Mouse (Mus musculus): ENCODE results near the gene Dock4. TPM values are rescaled to one million over a fixed set of nuclear protein-coding genes. Genes with fewer than 3 reads are reported as not detected.

Dock4 gene
- 7.3 and 10.1 TPM in 2 replicates for polyA plus RNA-seq (2016; fragmentation: Nextera tagmentation; extraction: Ambion mirVana)

DNA sequence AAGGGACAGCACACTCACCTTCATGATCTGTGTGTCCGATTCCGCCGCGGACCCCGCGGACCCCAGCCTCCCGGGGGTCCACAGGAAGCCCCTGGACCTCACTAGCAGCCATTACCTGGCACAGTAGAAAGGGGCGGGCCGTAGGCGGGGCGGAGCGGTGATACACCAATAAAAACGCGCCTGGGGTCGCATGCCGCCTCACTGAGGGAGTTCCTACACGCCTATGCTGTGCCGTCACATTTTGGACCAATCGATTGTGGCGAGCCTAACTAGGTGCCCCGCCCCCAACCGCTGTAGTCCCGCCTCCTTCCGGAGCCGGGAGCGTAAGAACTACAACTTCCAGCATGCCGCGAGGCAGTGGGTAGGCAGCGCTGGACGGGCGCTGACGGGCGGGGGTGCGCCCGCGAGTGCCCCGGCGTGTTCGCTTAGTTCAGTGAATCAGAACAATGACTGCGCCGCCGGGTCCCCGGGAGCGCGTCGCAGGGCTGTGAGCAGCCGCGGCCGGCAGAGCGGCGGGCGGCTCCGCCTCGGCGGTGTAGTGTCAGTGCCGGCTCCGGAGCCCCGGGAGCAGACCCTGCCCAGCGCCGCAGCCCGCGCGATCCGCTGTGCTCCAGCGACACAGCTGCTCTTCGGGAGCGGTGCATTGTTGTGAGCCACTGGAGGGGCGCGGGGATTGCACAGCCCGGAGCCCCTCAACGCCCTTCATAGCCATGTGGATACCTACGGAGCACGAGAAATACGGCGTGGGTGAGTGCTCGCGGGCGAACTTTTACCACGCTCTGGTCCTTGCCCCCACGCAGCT is at the start of gene Dock4, which contains the start of gene Zfp277:
Gene Dock4 (plus strand): TSS at position 305 of the 802 bp plus-strand sequence.
Gene Zfp277 (minus strand): TSS at position 255 of the 802 bp plus-strand sequence.
- no peaks in the 10 kb centered on the region for H3K27me3 ChIP-seq (replicated peaks)
- peak; percentile 98 for ATAC-seq (ENCODE audit: insufficient number of reproducible peaks, low FRiP score)
- WGBS: under 1% methylated on average over 80 of the region's 80 CpGs
- peak within 1 kb of the TSS; percentile 69 for H3K27ac ChIP-seq (ENCODE audit: poor library complexity, severe bottlenecking)
- no peaks in the 10 kb centered on the region for H3K36me3 ChIP-seq
- H3K4me3 ChIP-seq: peak within 1 kb of the TSS; percentile 73
- H3K9ac ChIP-seq: peak within 1 kb of the TSS; percentile 84
- peak within 1 kb of the TSS; percentile 96 for H3K4me2 ChIP-seq
- H3K4me1 ChIP-seq (replicated peaks): peaks cover 25% of the 10 kb centered on the region
- H3K9me3 ChIP-seq (replicated peaks): no peaks in the 10 kb centered on the region

DNA sequence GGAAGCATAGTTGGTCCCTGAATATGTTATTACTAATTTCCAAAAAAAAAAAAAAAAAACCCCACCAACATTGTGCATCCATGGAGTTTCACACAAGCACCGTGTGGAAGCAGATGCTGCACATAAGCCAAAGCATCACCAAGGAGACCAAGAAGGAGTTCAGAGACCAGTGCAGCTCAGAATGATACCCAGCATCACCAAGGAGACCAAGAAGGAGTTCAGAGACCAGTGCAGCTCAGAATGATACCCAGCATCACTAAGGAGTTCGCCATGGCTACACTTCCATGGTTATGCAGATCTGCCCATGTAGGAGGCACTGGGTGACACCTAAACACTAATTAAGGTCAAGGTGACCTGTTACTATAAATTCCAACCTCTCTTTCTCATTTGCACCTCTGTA is 46.8 kb upstream of the Dock4 start:
- ATAC-seq (ENCODE audit: insufficient number of reproducible peaks, low FRiP score): no peak
- Histone ChIP-seq H3K36me3 (peaks cover 6% of the 10 kb centered on the region), H3K4me3 (no peak overlapping the region), H3K9me3 (replicated peaks) (0 out of 2 replicates have a peak, but pooled peaks cover 2% of the 10 kb centered on the region), H3K27ac (ENCODE audit: poor library complexity, severe bottlenecking) (no peak overlapping the region), H3K4me1 (replicated peaks) (no peaks in the 10 kb centered on the region), H3K4me2 (no peak overlapping the region), H3K27me3 (replicated peaks) (no peaks in the 10 kb centered on the region), H3K9ac (no peak overlapping the region)
- WGBS: 82% methylated on average over 2 of the region's 2 CpGs

- 84% methylated on average over 2 of the region's 2 CpGs for WGBS
- Histone ChIP-seq H3K36me3 (peaks cover 6% of the 10 kb centered on the region), H3K4me3 (no peak overlapping the region), H3K27ac (ENCODE audit: poor library complexity, severe bottlenecking) (no peak overlapping the region), H3K27me3 (replicated peaks) (no peaks in the 10 kb centered on the region), H3K9me3 (replicated peaks) (0 out of 2 replicates have a peak, but pooled peaks cover 2% of the 10 kb centered on the region), H3K9ac (no peak overlapping the region), H3K4me1 (replicated peaks) (no peaks in the 10 kb centered on the region), H3K4me2 (no peak overlapping the region)
- no peak for ATAC-seq (ENCODE audit: insufficient number of reproducible peaks, low FRiP score)
Observed at GRCm38 (mm10) chr12:40399386-40399785, 46.4 kb upstream of the Dock4 start.

DNA sequence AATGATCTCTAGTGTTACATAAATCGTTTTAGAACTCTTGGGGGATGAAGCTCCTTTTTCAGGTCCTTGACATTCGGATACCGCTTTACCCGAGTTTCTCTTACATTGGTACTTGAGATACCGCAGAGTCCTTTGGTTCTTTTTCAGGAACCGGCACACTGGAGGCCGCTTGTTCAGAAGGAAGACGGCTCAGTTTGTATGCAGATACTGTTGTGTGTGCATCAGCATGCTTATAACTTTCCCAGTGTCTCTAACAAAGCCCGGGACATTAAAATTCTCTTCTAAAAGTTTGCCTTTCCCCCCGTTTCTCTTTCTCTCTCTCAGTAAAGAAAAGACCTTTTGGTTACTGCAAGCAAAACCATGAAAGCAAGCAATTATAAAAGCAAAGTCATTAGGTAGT is 45.9 kb upstream of the Dock4 start:
- H3K4me3 ChIP-seq: no peak overlapping the region

DNA sequence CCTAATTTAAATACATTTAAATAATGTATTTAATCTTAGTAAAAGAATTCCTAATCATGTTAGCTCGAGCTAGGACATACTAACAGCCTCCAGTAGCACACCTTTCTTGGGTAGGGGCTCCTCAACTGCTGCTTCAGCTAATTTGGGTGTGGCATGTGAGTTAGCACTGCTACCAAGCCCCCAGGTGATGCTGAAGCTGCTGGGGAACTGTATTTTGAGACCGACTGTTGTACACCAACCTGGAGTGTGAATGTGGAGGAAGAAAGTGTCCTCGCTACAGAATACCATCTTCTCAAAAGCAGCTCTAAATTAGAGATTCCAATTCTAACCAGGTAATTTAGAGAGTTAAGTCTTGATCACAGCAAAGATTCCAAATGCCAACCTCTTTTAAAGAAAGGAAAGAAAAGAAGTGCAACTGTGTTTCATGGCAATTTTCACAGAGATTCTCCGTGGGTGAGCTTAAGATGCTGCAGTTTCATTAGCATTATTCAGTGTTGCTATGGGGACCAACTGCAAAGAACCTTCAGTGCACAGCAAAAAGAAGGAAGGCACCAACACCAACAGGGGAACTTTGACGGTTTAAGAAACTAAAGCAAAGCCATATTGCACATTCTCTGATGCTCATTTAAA is 31.0 kb upstream of the Dock4 start:
- Histone ChIP-seq H3K4me2 (no peak overlapping the region), H3K9ac (no peak overlapping the region), H3K27me3 (replicated peaks) (no peaks in the 10 kb centered on the region), H3K9me3 (replicated peaks) (peaks cover under 1% of the 10 kb centered on the region; the same call in 1 of the 2 replicates), H3K4me1 (replicated peaks) (peaks cover 21% of the 10 kb centered on the region), H3K4me3 (no peak overlapping the region), H3K36me3 (peaks cover 5% of the 10 kb centered on the region), H3K27ac (ENCODE audit: poor library complexity, severe bottlenecking) (no peak overlapping the region)
- ATAC-seq (ENCODE audit: insufficient number of reproducible peaks, low FRiP score): no peak
- WGBS: 74% methylated on average over 5 of the region's 5 CpGs

More for the DNA sequence above, 45.9 kb upstream of the Dock4 start:
- WGBS: 86% methylated on average over 10 of the region's 10 CpGs
- no peak for ATAC-seq (ENCODE audit: insufficient number of reproducible peaks, low FRiP score)
- Histone ChIP-seq H3K9ac (no peak overlapping the region), H3K36me3 (peaks cover 6% of the 10 kb centered on the region), H3K4me1 (replicated peaks) (no peaks in the 10 kb centered on the region), H3K27me3 (replicated peaks) (no peaks in the 10 kb centered on the region), H3K27ac (ENCODE audit: poor library complexity, severe bottlenecking) (no peak overlapping the region), H3K4me2 (no peak overlapping the region), H3K9me3 (replicated peaks) (0 out of 2 replicates have a peak, but pooled peaks cover 2% of the 10 kb centered on the region)

DNA sequence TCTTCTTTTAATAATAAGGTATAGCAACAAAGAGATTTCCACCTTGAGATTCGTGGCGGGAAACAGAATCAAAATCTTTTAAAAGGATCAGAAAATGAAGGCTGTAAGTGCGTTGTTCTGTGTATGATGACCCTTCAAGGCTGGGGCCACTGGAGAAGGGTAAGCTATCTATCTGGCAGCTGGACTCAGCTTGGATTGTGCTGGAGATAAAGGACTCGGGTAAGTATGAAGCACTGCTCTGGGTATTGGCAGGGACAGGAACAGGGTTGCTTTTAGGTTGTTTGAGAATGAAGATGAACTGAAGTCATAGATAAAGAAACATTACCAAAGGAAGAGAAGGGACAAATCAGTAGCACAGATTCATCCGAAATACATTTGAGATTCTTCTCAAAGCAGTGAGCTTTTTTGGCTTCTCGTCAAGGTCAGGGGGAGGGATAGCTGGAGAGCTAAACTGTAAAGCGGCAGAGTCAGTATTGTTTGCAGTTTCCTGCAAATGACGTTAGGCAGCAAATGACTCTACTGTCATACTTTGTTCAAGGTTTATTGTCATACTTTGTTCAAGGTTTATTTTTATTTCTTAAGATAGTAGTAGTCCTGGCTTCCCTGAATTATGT is 30.3 kb upstream of the Dock4 start:
- H3K27me3 ChIP-seq (replicated peaks): no peaks in the 10 kb centered on the region
- no peak overlapping the region for H3K9ac ChIP-seq
- 61% methylated on average over 8 of the region's 8 CpGs for WGBS
- H3K4me3 ChIP-seq: no peak overlapping the region
- H3K4me1 ChIP-seq (replicated peaks): peaks cover 21% of the 10 kb centered on the region
- no peaks in the 10 kb centered on the region for H3K9me3 ChIP-seq (replicated peaks)
- no peak overlapping the region for H3K4me2 ChIP-seq
- ATAC-seq (ENCODE audit: insufficient number of reproducible peaks, low FRiP score): no peak
- H3K36me3 ChIP-seq: 0 out of 2 replicates have a peak, but pooled peaks cover 4% of the 10 kb centered on the region
- no peak overlapping the region for H3K27ac ChIP-seq (ENCODE audit: poor library complexity, severe bottlenecking)

GRCm38 (mm10) chr12:40417257-40417656 is 28.5 kb upstream of the Dock4 start:
- Histone ChIP-seq H3K36me3 (no peaks in the 10 kb centered on the region), H3K4me3 (no peak overlapping the region), H3K4me1 (replicated peaks) (peaks cover 21% of the 10 kb centered on the region), H3K9ac (no peak overlapping the region), H3K4me2 (no peak overlapping the region), H3K9me3 (replicated peaks) (no peaks in the 10 kb centered on the region), H3K27me3 (replicated peaks) (no peaks in the 10 kb centered on the region), H3K27ac (ENCODE audit: poor library complexity, severe bottlenecking) (no peak overlapping the region)
- ATAC-seq (ENCODE audit: insufficient number of reproducible peaks, low FRiP score): no peak
- WGBS: 48% methylated on average over 4 of the region's 4 CpGs

GRCm38 (mm10) chr12:40424991-40425390 is 20.8 kb upstream of the Dock4 start:
- no peaks in the 10 kb centered on the region for H3K36me3 ChIP-seq
- ATAC-seq (ENCODE audit: insufficient number of reproducible peaks, low FRiP score): no peak
- H3K4me2 ChIP-seq: no peak overlapping the region
- no peak overlapping the region for H3K4me3 ChIP-seq
- 80% methylated on average over 1 of the region's 1 CpGs for WGBS
- H3K27ac ChIP-seq (ENCODE audit: poor library complexity, severe bottlenecking): no peak overlapping the region
- no peak overlapping the region for H3K9ac ChIP-seq
- H3K4me1 ChIP-seq (replicated peaks): peaks cover 6% of the 10 kb centered on the region
- no peaks in the 10 kb centered on the region for H3K27me3 ChIP-seq (replicated peaks)
- H3K9me3 ChIP-seq (replicated peaks): no peaks in the 10 kb centered on the region

DNA sequence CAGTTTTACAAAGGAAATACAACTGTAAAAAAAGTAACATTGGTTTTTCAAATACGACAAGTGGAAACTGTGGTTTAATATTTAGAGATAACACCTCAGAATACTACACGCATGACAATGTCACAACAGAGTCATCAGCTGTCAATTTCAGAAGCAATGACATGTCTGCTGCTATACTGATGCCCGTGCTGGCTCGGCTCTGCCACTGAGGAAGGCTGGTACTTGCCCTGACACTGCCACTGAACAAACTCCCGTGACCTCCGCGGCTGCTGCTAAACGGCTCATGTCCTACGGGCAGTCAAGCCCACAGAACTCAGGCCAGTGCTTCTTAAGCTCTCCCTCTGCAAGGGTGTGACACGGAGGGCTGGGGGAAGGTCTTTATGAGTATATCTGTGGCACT is 18.1 kb upstream of the Dock4 start:
- Histone ChIP-seq H3K4me2 (no peak overlapping the region), H3K36me3 (no peaks in the 10 kb centered on the region), H3K27ac (ENCODE audit: poor library complexity, severe bottlenecking) (no peak overlapping the region), H3K9me3 (replicated peaks) (no peaks in the 10 kb centered on the region), H3K4me3 (no peak overlapping the region), H3K4me1 (replicated peaks) (peaks cover 27% of the 10 kb centered on the region), H3K27me3 (replicated peaks) (no peaks in the 10 kb centered on the region), H3K9ac (no peak overlapping the region)
- ATAC-seq (ENCODE audit: insufficient number of reproducible peaks, low FRiP score): no peak
- WGBS: 78% methylated on average over 10 of the region's 10 CpGs

GRCm38 (mm10) chr12:40429976-40430375 is 15.8 kb upstream of the Dock4 start:
- Histone ChIP-seq H3K4me1 (replicated peaks) (peaks cover 35% of the 10 kb centered on the region), H3K9me3 (replicated peaks) (no peaks in the 10 kb centered on the region), H3K27ac (ENCODE audit: poor library complexity, severe bottlenecking) (no peak overlapping the region), H3K4me2 (no peak overlapping the region), H3K9ac (0 out of 2 replicates have a peak overlapping the region, but pooled peaks have one; percentile 15), H3K4me3 (no peak overlapping the region), H3K36me3 (no peaks in the 10 kb centered on the region), H3K27me3 (replicated peaks) (no peaks in the 10 kb centered on the region)
- 31% methylated on average over 3 of the region's 3 CpGs for WGBS
- ATAC-seq (ENCODE audit: insufficient number of reproducible peaks, low FRiP score): peak; percentile 48; the same call in 1 of the 2 replicates

GRCm38 (mm10) chr12:40431075-40431474 is 14.7 kb upstream of the Dock4 start:
- ATAC-seq (ENCODE audit: insufficient number of reproducible peaks, low FRiP score): no peak
- WGBS: 70% methylated on average over 5 of the region's 5 CpGs

More at GRCm38 (mm10) chr12:40431075-40431474, 14.7 kb upstream of the Dock4 start:
- Histone ChIP-seq H3K9me3 (replicated peaks) (no peaks in the 10 kb centered on the region), H3K27ac (ENCODE audit: poor library complexity, severe bottlenecking) (no peak overlapping the region), H3K9ac (no peak overlapping the region), H3K36me3 (no peaks in the 10 kb centered on the region), H3K4me1 (replicated peaks) (peaks cover 35% of the 10 kb centered on the region), H3K4me2 (no peak overlapping the region), H3K4me3 (no peak overlapping the region), H3K27me3 (replicated peaks) (no peaks in the 10 kb centered on the region)
